Mouse (Mus musculus): ENCODE data around the gene Slc22a18. TPM values are rescaled to one million over a fixed set of nuclear protein-coding genes. Genes with fewer than 3 reads are reported as not detected.

Gene Slc22a18
- polyA plus RNA-seq, 1 experiment, result 0.12 TPM

DNA sequence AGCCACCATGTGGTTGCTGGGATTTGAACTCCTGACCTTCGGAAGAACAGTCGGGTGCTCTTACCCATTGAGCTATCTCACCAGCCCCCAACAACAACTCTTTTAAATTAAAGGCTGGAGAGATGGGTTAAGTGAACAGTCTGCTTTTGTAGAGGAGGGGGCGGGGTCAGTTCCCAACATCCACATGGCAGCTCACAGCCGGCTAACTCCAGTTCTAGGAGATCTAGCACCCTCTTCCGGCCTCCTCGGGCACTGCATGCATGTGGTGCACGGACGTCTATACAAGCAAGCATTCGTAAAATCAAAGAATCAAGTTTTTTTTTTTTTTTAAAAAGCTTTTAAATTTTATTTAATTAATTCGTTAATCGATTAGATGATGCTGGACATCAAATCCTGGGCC is 32.3 kb downstream of the Slc22a18 start:
- no peak overlapping the region for H3K4me3 ChIP-seq
- no peaks in the 10 kb centered on the region for H3K79me2 ChIP-seq (ENCODE audit: control insufficient read depth, insufficient read depth)
- H3K27me3 ChIP-seq (ENCODE audit: control insufficient read depth, insufficient read depth, insufficient read length), result peaks cover 24% of the 10 kb centered on the region
- no peaks in the 10 kb centered on the region for H3K36me3 ChIP-seq (ENCODE audit: control insufficient read depth, insufficient read depth)
- TF ChIP-seq POLR2AphosphoS2 (IDR thresholded peaks at IDR 0.05; ENCODE audit: insufficient read length, low read depth), result no peak
- no peak for TF ChIP-seq REST (IDR thresholded peaks at IDR 0.05; ENCODE audit: insufficient read depth, insufficient read length)
- H3ac ChIP-seq (ENCODE audit: control insufficient read depth, insufficient read length), result no peak overlapping the region
- H3K4me2 ChIP-seq (ENCODE audit: low read depth), result no peak overlapping the region

GRCm38 (mm10) chr7:143506271-143506670 is 32.7 kb downstream of the Slc22a18 start:
- Histone ChIP-seq H3K27me3 (ENCODE audit: control insufficient read depth, insufficient read depth, insufficient read length) (peaks cover 24% of the 10 kb centered on the region), H3K36me3 (ENCODE audit: control insufficient read depth, insufficient read depth) (no peaks in the 10 kb centered on the region)
- no peak for TF ChIP-seq MYOG (IDR thresholded peaks at IDR 0.05; ENCODE audit: control insufficient read depth in 1 of 3, insufficient read depth in 1 of 3, insufficient read length in 2 of 3, low read depth in 2 of 3)
- no peak for TF ChIP-seq CEBPB (IDR thresholded peaks at IDR 0.05; ENCODE audit: insufficient read depth, poor library complexity, severe bottlenecking)
- TF ChIP-seq POLR2A (IDR thresholded peaks at IDR 0.05; ENCODE audit: insufficient read length, low read depth), result no peak
- TF ChIP-seq REST (IDR thresholded peaks at IDR 0.05; ENCODE audit: insufficient read depth, insufficient read length), result no peak
- TF ChIP-seq MYOD1 (IDR thresholded peaks at IDR 0.05; ENCODE audit: control insufficient read depth in 1 of 3, insufficient read length in 2 of 3, low read depth in 2 of 3), result no peak
- TF ChIP-seq USF1 (IDR thresholded peaks at IDR 0.05; ENCODE audit: low read depth), result no peak
- TF ChIP-seq MAX (IDR thresholded peaks at IDR 0.05; ENCODE audit: low read depth), result no peak
- TF ChIP-seq POLR2AphosphoS2 (IDR thresholded peaks at IDR 0.05; ENCODE audit: insufficient read length, low read depth), result no peak
- no peak for TF ChIP-seq E2F4 (IDR thresholded peaks at IDR 0.05; ENCODE audit: insufficient read depth)
- no peak for TF ChIP-seq TCF12 (IDR thresholded peaks at IDR 0.05; ENCODE audit: insufficient read depth, poor library complexity, severe bottlenecking)
- no peak for TF ChIP-seq TCF3 (IDR thresholded peaks at IDR 0.05; ENCODE audit: insufficient read length, low read depth)
- no peak for TF ChIP-seq SRF (IDR thresholded peaks at IDR 0.05; ENCODE audit: control insufficient read depth, insufficient read length, low read depth)

DNA sequence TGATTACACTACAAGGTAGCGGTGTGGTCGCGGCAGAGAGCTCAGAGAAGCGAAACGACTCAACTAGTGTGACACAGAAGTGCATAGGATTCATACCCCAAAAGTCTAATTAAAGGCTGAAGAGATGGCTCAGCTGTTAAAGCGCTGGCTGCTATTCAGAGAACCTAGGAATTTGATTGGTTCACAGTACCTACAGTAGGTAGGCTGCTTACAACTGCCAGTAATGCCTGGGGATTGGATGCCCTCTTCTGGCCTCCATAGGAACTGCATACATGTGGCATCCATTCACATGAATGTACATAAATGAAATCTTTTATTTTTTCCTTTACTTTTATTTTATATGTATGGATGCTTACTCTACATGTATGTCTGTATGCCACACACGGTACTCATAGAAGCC is 33.1 kb downstream of the Slc22a18 start:
- Histone ChIP-seq H3K4me3 (no peak overlapping the region), H3ac (ENCODE audit: control insufficient read depth, insufficient read length) (no peak overlapping the region), H3K36me3 (ENCODE audit: control insufficient read depth, insufficient read depth) (no peaks in the 10 kb centered on the region), H3K79me2 (ENCODE audit: control insufficient read depth, insufficient read depth) (no peaks in the 10 kb centered on the region), H3K4me2 (ENCODE audit: low read depth) (no peak overlapping the region), H3K27me3 (ENCODE audit: control insufficient read depth, insufficient read depth, insufficient read length) (peaks cover 20% of the 10 kb centered on the region)
- TF ChIP-seq TCF3 (IDR thresholded peaks at IDR 0.05; ENCODE audit: insufficient read length, low read depth) (no peak), MYOG (IDR thresholded peaks at IDR 0.05; ENCODE audit: control insufficient read depth in 1 of 3, insufficient read depth in 1 of 3, insufficient read length in 2 of 3, low read depth in 2 of 3) (no peak), TCF12 (IDR thresholded peaks at IDR 0.05; ENCODE audit: insufficient read depth, poor library complexity, severe bottlenecking) (no peak)

More at GRCm38 (mm10) chr7:143506271-143506670, 32.7 kb downstream of the Slc22a18 start:
- no peak overlapping the region for H3ac ChIP-seq (ENCODE audit: control insufficient read depth, insufficient read length)
- H3K4me3 ChIP-seq, result no peak overlapping the region
- H3K79me2 ChIP-seq (ENCODE audit: control insufficient read depth, insufficient read depth), result no peaks in the 10 kb centered on the region
- no peak overlapping the region for H3K4me2 ChIP-seq (ENCODE audit: low read depth)

GRCm38 (mm10) chr7:143509566-143509965 is 36.0 kb downstream of the Slc22a18 start:
- no peak for TF ChIP-seq CEBPB (IDR thresholded peaks at IDR 0.05; ENCODE audit: insufficient read depth, poor library complexity, severe bottlenecking)
- TF ChIP-seq TCF12 (IDR thresholded peaks at IDR 0.05; ENCODE audit: insufficient read depth, poor library complexity, severe bottlenecking), result no peak
- no peak for TF ChIP-seq POLR2AphosphoS2 (IDR thresholded peaks at IDR 0.05; ENCODE audit: insufficient read length, low read depth)
- TF ChIP-seq TCF3 (IDR thresholded peaks at IDR 0.05; ENCODE audit: insufficient read length, low read depth), result no peak
- TF ChIP-seq MYOG (IDR thresholded peaks at IDR 0.05; ENCODE audit: control insufficient read depth in 1 of 3, insufficient read depth in 1 of 3, insufficient read length in 2 of 3, low read depth in 2 of 3), result no peak
- TF ChIP-seq E2F4 (IDR thresholded peaks at IDR 0.05; ENCODE audit: insufficient read depth), result no peak
- H3ac ChIP-seq (ENCODE audit: control insufficient read depth, insufficient read length), result no peak overlapping the region
- H3K79me2 ChIP-seq (ENCODE audit: control insufficient read depth, insufficient read depth), result no peaks in the 10 kb centered on the region
- H3K4me3 ChIP-seq, result no peak overlapping the region
- H3K4me2 ChIP-seq (ENCODE audit: low read depth), result no peak overlapping the region
- H3K36me3 ChIP-seq (ENCODE audit: control insufficient read depth, insufficient read depth), result peaks cover 3% of the 10 kb centered on the region
- no peaks in the 10 kb centered on the region for H3K27me3 ChIP-seq (ENCODE audit: control insufficient read depth, insufficient read depth, insufficient read length)

DNA sequence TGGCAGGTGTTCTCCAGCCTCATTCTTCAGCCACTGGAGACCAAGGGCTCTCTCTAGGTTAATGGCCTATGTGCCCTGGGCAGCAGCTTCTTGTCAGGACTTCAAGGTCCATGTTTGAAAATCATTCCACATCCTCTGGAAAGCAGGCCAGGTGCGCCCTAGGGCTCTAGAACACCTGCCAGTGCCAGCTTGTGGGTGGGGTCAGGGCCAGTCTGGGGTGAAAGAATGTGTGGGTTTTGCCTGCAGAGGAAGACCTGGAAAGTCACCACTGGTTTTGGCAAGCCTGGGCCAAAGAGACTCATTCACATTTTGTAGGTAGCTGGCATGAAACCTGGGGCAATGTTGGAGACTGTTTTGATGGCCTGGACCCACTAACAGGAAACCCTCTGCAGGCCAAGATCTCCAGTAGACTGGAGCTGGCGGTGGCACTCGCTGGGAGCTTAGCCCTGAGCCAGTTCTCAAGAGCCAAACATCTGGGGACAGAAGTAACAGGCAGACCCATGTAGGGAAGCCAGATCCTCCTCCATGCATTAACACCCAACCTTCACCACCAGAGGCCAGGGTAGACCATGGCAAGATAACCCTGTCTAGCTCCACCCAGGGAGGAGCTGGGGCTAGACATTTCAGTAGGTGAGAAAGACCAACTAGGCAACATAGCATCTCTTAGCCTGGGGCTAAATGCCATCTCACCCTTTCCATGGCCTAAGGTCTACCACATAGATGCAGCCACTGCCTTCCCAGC is 37.2 kb downstream of the Slc22a18 start:
- H3ac ChIP-seq (ENCODE audit: control insufficient read depth, insufficient read length), result no peak overlapping the region
- no peaks in the 10 kb centered on the region for H3K79me2 ChIP-seq (ENCODE audit: control insufficient read depth, insufficient read depth)
- peaks cover 7% of the 10 kb centered on the region for H3K36me3 ChIP-seq (ENCODE audit: control insufficient read depth, insufficient read depth)
- no peaks in the 10 kb centered on the region for H3K27me3 ChIP-seq (ENCODE audit: control insufficient read depth, insufficient read depth, insufficient read length)
- H3K4me2 ChIP-seq (ENCODE audit: low read depth), result no peak overlapping the region
- H3K4me3 ChIP-seq, result no peak overlapping the region
- TF ChIP-seq TCF3 (IDR thresholded peaks at IDR 0.05; ENCODE audit: insufficient read length, low read depth) (no peak), MAX (IDR thresholded peaks at IDR 0.05; ENCODE audit: low read depth) (no peak), SRF (IDR thresholded peaks at IDR 0.05; ENCODE audit: control insufficient read depth, insufficient read length, low read depth) (no peak), MYOG (IDR thresholded peaks at IDR 0.05; ENCODE audit: control insufficient read depth in 1 of 3, insufficient read depth in 1 of 3, insufficient read length in 2 of 3, low read depth in 2 of 3) (no peak), USF1 (IDR thresholded peaks at IDR 0.05; ENCODE audit: low read depth) (no peak), REST (IDR thresholded peaks at IDR 0.05; ENCODE audit: insufficient read depth, insufficient read length) (no peak), POLR2A (IDR thresholded peaks at IDR 0.05; ENCODE audit: insufficient read length, low read depth) (no peak), CEBPB (IDR thresholded peaks at IDR 0.05; ENCODE audit: insufficient read depth, poor library complexity, severe bottlenecking) (no peak), POLR2AphosphoS2 (IDR thresholded peaks at IDR 0.05; ENCODE audit: insufficient read length, low read depth) (no peak), E2F4 (IDR thresholded peaks at IDR 0.05; ENCODE audit: insufficient read depth) (no peak), MYOD1 (IDR thresholded peaks at IDR 0.05; ENCODE audit: control insufficient read depth in 1 of 3, insufficient read length in 2 of 3, low read depth in 2 of 3) (no peak), TCF12 (IDR thresholded peaks at IDR 0.05; ENCODE audit: insufficient read depth, poor library complexity, severe bottlenecking) (no peak)

All from myocyte (in vitro differentiated cells).